Comparison of ENCODE assay signal across 9 mouse cellular contexts in genomic region chr6:13152062-13152640, GRCm38 (mm10).
DNase-seq lines count a peak whose midpoint lies in the region; ATAC-seq lines count a peak whose summit lies in the region.
"Had no signal": no experiment of that assay in that cellular context is flagged by ENCODE, and none has a peak within 500 bp of the region (broad histone marks: within the 10 kb centered on the region; RNA-seq: fewer than 3 reads in every experiment).

No protein-coding gene starts in this region.

- H3K36me3 ChIP-seq in midbrain, embryonic 11.5 days (ENCODE audit: control insufficient read depth, insufficient read depth, low read length), result no peaks in the 10 kb centered on the region
- no peaks in the 10 kb centered on the region for H3K36me3 ChIP-seq in midbrain, embryonic 10.5 days
- no peaks in the 10 kb centered on the region for H3K36me3 ChIP-seq in hindbrain, embryonic 12.5 days
- H3K36me3 ChIP-seq: midbrain, embryonic 12.5 days had no signal

- DNase-seq in midbrain, embryonic 11.5 days (ENCODE audit: low spot score, missing footprints), result peak; percentile 86
- no peak for DNase-seq in midbrain, embryonic 10.5 days (ENCODE audit: low spot score)
- DNase-seq in T-cell, adult 2 months (ENCODE audit: low spot score), result peak; percentile 2
- DNase-seq in cerebellum, postnatal 25 days, result peak; percentile 7 to 60
- peak; percentile 20 for DNase-seq in left cerebral cortex, postnatal 4 days
- DNase-seq in right cerebral cortex, adult 2 months (ENCODE audit: low spot score in 2 of 2), result peak; percentile 58 to 80
- DNase-seq in ovary, adult 18-20 months (ENCODE audit: low spot score), result no peak

- H3K4me1 ChIP-seq in midbrain, embryonic 11.5 days (ENCODE audit: control insufficient read depth, insufficient read depth, low read length), result no peaks in the 10 kb centered on the region
- H3K4me1 ChIP-seq in midbrain, embryonic 10.5 days, result no peaks in the 10 kb centered on the region
- H3K4me1 ChIP-seq in hindbrain, embryonic 12.5 days, result no peaks in the 10 kb centered on the region
- H3K4me1 ChIP-seq: midbrain, embryonic 12.5 days had no signal

- no peak overlapping the region for H3K4me2 ChIP-seq in midbrain, embryonic 11.5 days
- no peak overlapping the region for H3K4me2 ChIP-seq in hindbrain, embryonic 12.5 days (replicated peaks)
- H3K4me2 ChIP-seq: midbrain, embryonic 12.5 days had no signal

- intact Hi-C loops in left cerebral cortex, postnatal 4 days (cut with DNase I), result loop anchor here (5.0 to 10.0 kb wide), 3 partner anchors 405 to 837 kb away; partner anchors contain the start of gene Thsd7a

- H3K9ac ChIP-seq in midbrain, embryonic 11.5 days (ENCODE audit: low read length), result no peak overlapping the region
- no peak overlapping the region for H3K9ac ChIP-seq in hindbrain, embryonic 12.5 days
- H3K9ac ChIP-seq: midbrain, embryonic 12.5 days had no signal

- no peaks in the 10 kb centered on the region for H3K9me3 ChIP-seq in midbrain, embryonic 11.5 days (ENCODE audit: control insufficient read depth, low read length)
- H3K9me3 ChIP-seq in midbrain, embryonic 10.5 days (replicated peaks), result peaks cover 8% of the 10 kb centered on the region; the same call in 1 of the 2 replicates
- peaks cover 7% of the 10 kb centered on the region for H3K9me3 ChIP-seq in hindbrain, embryonic 12.5 days (replicated peaks)

- H3K27me3 ChIP-seq in midbrain, embryonic 11.5 days (ENCODE audit: control insufficient read depth, insufficient read depth, low read length), result no peaks in the 10 kb centered on the region
- no peaks in the 10 kb centered on the region for H3K27me3 ChIP-seq in midbrain, embryonic 10.5 days (ENCODE audit: low read depth, poor library complexity, severe bottlenecking)
- no peaks in the 10 kb centered on the region for H3K27me3 ChIP-seq in hindbrain, embryonic 12.5 days
- H3K27me3 ChIP-seq: midbrain, embryonic 12.5 days had no signal

- no peak overlapping the region for H3K4me3 ChIP-seq in midbrain, embryonic 11.5 days (ENCODE audit: low read depth, low read length)
- H3K4me3 ChIP-seq in midbrain, embryonic 10.5 days, result no peak overlapping the region
- no peak overlapping the region for H3K4me3 ChIP-seq in hindbrain, embryonic 12.5 days
- H3K4me3 ChIP-seq: midbrain, embryonic 12.5 days had no signal

- 86% methylated on average over 1 of the region's 1 CpGs for WGBS in midbrain, embryonic 11.5 days
- 80% methylated on average over 1 of the region's 1 CpGs for WGBS in midbrain, embryonic 10.5 days
- WGBS in hindbrain, embryonic 12.5 days, result 74% methylated on average over 1 of the region's 1 CpGs

- no peak overlapping the region for H3K27ac ChIP-seq in midbrain, embryonic 11.5 days (ENCODE audit: low read depth, low read length)
- H3K27ac ChIP-seq in midbrain, embryonic 10.5 days (replicated peaks), result no peak overlapping the region
- H3K27ac ChIP-seq in hindbrain, embryonic 12.5 days, result no peak overlapping the region
- H3K27ac ChIP-seq: midbrain, embryonic 12.5 days had no signal

- ATAC-seq in midbrain, embryonic 11.5 days (ENCODE audit: low FRiP score), result peak; percentile 54
- peak; percentile 46 for ATAC-seq in hindbrain, embryonic 12.5 days (ENCODE audit: low FRiP score)

Comparison
In these comparisons a context has a peak if more than half of its experiments do, and no peak if none do; other contexts are left out.
1. DNase-seq: peak in midbrain, embryonic 11.5 days (single experiment), T-cell, adult 2 months (single experiment), cerebellum, postnatal 25 days (2 of 2), left cerebral cortex, postnatal 4 days (single experiment) and right cerebral cortex, adult 2 months (2 of 2); none in midbrain, embryonic 10.5 days (single experiment) and ovary, adult 18-20 months (single experiment).